Mouse (Mus musculus) stomach, embryonic 15.5 days (tissue): Measurements from ENCODE around the gene Hist2h2aa2. TPM values are rescaled to one million over a fixed set of nuclear protein-coding genes. Genes with fewer than 3 reads are reported as not detected.
"Not testable (repeated sequence)": the region's sequence is repeated elsewhere in the genome, so short reads cannot be mapped to it uniquely, and the experiment has no call there.

Experiments used
- ATAC-seq: fragments of 200-750 bp; cut with Nextera tagmentation; 2 replicates; pipeline ENCODE4 v1.8.0; 2017; ENCODE audit warnings: low read depth, moderate number of reproducible peaks, moderate TSS enrichment; ENCODE audit not compliant: insufficient read depth, low FRiP score
- H3K27ac ChIP-seq: fragments of 300-500 bp; sonication (generic); 2 replicates; pipeline ENCODE4 v1.5.1; 2015; ENCODE audit warnings: mild to moderate bottlenecking, inconsistent platforms
- H3K27me3 ChIP-seq: fragments of 300-500 bp; sonication (generic); replicated peaks from 2 replicates; pipeline ENCODE4 v1.6.1; 2015; ENCODE audit warnings: inconsistent platforms
- H3K36me3 ChIP-seq: fragments of 300-500 bp; sonication (generic); 2 replicates; pipeline ENCODE4 v1.6.1; 2015; ENCODE audit warnings: inconsistent platforms
- H3K4me1 ChIP-seq: fragments of 300-500 bp; sonication (generic); 2 replicates; pipeline ENCODE4 v1.6.1; 2015; ENCODE audit warnings: inconsistent platforms
- H3K4me2 ChIP-seq: fragments of 300-500 bp; sonication (generic); 2 replicates; pipeline ENCODE4 v1.6.1; 2015; ENCODE audit warnings: mild to moderate bottlenecking, inconsistent platforms
- H3K4me3 ChIP-seq: fragments of 300-500 bp; sonication (generic); replicated peaks from 2 replicates; pipeline ENCODE4 v1.5.1; 2015; ENCODE audit warnings: inconsistent platforms
- H3K9ac ChIP-seq: fragments of 300-500 bp; sonication (generic); 2 replicates; pipeline ENCODE4 v1.6.1; 2015; ENCODE audit warnings: inconsistent platforms
- H3K9me3 ChIP-seq: fragments of 300-500 bp; sonication (generic); 2 replicates; pipeline ENCODE4 v1.6.1; 2016; ENCODE audit warnings: inconsistent platforms
- WGBS: fragments of 180-500 bp; shearing (Covaris S2); methylation state at CpG from one replicate; pipeline ENCODE4 v1.1.7; 2015; 5-methylcytosine and 5-hydroxymethylcytosine counted together
- polyA plus RNA-seq: library from polyadenylated mRNA; unstranded; fragments of >200 nt; fragmentation: Nextera tagmentation; extraction: Ambion mirVana; gene quantifications from 2 replicates; pipeline ENCODE4 v1.2.1, GENCODE M21; 2015

Gene Hist2h2aa2
- polyA plus RNA-seq, 1 experiment from 2014 or later: 70.5 TPM

DNA sequence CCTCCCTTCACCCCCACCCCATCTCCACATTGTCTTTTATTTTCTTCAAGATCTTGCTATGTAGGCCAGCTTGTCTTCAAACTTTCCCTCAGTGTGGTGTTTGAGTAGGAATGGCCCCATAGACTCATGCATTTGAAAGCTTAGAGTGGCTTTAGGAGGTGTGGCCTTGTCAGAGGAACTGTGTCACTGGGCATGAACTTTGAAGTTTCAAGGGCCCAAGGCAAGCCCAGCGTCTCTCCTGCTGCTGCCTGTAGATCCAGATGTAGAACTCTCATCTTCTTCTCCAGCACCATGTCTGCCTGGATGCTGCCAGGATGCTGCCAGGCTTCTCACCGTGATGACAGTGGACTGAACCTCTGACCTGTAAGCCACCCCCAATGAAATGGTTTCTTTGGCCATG lies 11.2 kb downstream of the Hist2h2aa2 start:
- no peaks in the 10 kb centered on the region for H3K9me3 ChIP-seq
- ATAC-seq: no peak
- H3K4me3 ChIP-seq: no peak overlapping the region
- no peaks in the 10 kb centered on the region for H3K36me3 ChIP-seq
- no peak overlapping the region for H3K4me2 ChIP-seq
- H3K27me3 ChIP-seq: no peaks in the 10 kb centered on the region
- H3K27ac ChIP-seq: no peak overlapping the region
- no peaks in the 10 kb centered on the region for H3K4me1 ChIP-seq
- H3K9ac ChIP-seq: no peak overlapping the region
- 62% methylated on average over 2 of the region's 2 CpGs for WGBS

GRCm38 (mm10) chr3:96226695-96227648 lies 13.1 kb downstream of the Hist2h2aa2 start:
- Histone ChIP-seq H3K4me3 (no peak overlapping the region), H3K27ac (no peak overlapping the region), H3K4me2 (no peak overlapping the region), H3K27me3 (no peaks in the 10 kb centered on the region), H3K9me3 (no peaks in the 10 kb centered on the region), H3K9ac (no peak overlapping the region), H3K4me1 (no peaks in the 10 kb centered on the region), H3K36me3 (no peaks in the 10 kb centered on the region)
- ATAC-seq: no peak; the same call in 1 of the 2 replicates
- 52% methylated on average over 8 of the region's 8 CpGs for WGBS

DNA sequence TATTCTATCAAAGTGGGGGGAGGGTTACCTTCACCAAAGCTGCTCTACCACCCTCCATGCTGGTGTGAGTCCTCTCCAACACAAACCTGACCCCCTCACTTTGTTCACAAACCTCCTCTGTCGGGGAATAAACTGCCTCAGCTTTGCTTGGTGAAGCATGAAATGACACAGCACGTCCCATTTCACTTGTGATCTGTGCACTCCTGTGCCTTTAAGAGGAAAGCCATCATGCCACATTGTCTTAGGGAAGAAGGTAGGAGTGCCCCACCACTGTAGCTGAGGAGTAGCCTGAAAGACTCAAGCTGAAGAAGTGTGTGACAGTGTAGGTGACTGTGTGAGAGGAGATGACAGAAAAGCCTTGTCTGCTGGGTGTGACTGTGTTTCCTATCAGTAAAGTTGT lies 14.7 kb downstream of the Hist2h2aa2 start:
- Histone ChIP-seq H3K27me3 (no peaks in the 10 kb centered on the region), H3K9ac (no peak overlapping the region), H3K4me1 (no peaks in the 10 kb centered on the region), H3K27ac (no peak overlapping the region), H3K9me3 (no peaks in the 10 kb centered on the region), H3K4me3 (no peak overlapping the region), H3K36me3 (no peaks in the 10 kb centered on the region), H3K4me2 (no peak overlapping the region)
- ATAC-seq: no peak
- WGBS: 52% methylated on average over 2 of the region's 2 CpGs

GRCm38 (mm10) chr3:96222774-96223173 lies 17.3 kb downstream of the Hist2h2aa2 start:
- 87% methylated on average over 4 of the region's 4 CpGs for WGBS
- peaks cover 6% of the 10 kb centered on the region; the same call in 1 of the 2 replicates for H3K4me1 ChIP-seq
- H3K9ac ChIP-seq: no peak overlapping the region
- no peaks in the 10 kb centered on the region for H3K36me3 ChIP-seq
- no peak for ATAC-seq
- H3K4me2 ChIP-seq: peak overlapping the region; percentile 74
- H3K27ac ChIP-seq: no peak overlapping the region
- no peak overlapping the region for H3K4me3 ChIP-seq
- H3K27me3 ChIP-seq: no peaks in the 10 kb centered on the region
- no peaks in the 10 kb centered on the region for H3K9me3 ChIP-seq

- peak overlapping the region; percentile 46; the same call in 1 of the 2 replicates for H3K9ac ChIP-seq
- no peaks in the 10 kb centered on the region for H3K9me3 ChIP-seq
- peaks cover 6% of the 10 kb centered on the region; the same call in 1 of the 2 replicates for H3K4me1 ChIP-seq
- peak overlapping the region; percentile 98 for H3K27ac ChIP-seq
- peak overlapping the region; percentile 64 for H3K4me3 ChIP-seq
- 26% methylated on average over 9 of the region's 9 CpGs for WGBS
- H3K27me3 ChIP-seq: no peaks in the 10 kb centered on the region
- no peak for ATAC-seq
- no peaks in the 10 kb centered on the region for H3K36me3 ChIP-seq
- peak overlapping the region; percentile 74 for H3K4me2 ChIP-seq
These were observed 18.4 kb downstream of the Hist2h2aa2 start for GRCm38 (mm10) chr3:96221640-96222038.

DNA sequence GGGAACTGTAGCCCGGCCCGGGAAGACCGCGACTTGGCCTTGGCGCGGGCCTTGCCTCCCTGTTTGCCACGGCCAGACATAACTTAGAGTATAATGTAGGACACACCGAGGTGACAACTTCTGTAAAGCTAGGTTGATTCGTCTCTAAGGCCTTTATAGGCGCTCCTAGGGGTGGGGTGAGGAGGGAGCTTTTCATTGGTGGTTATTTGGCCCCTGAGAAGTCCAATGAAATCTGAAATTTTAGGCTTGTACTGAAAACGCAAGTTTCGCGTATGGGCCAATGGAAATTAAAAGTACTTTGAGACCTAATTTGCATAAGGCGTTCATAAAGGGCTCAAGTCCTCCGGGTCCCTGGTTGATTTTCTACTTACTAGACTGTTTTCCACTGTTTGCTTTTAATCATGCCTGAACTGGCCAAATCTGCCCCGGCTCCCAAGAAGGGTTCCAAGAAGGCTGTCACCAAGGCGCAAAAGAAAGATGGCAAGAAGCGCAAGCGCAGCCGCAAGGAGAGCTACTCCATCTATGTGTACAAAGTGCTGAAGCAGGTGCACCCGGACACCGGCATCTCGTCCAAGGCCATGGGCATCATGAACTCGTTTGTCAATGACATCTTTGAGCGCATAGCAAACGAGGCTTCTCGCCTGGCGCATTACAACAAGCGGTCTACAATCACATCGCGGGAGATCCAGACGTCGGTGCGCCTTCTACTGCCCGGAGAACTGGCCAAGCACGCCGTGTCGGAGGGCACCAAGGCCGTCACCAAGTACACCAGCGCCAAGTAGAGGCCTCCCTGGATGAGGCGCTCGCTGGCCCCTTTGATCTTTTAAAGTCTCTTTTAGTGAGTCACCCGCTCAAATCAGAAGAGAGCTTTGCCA lies 19.1 kb downstream of the Hist2h2aa2 start, which contains the start of the genes Hist2h2ac and Hist2h2be:
Gene Hist2h2ac, minus strand, starts transcription at position 116 of the 875 bp plus-strand sequence.
Gene Hist2h2be, plus strand, starts transcription at position 355 of the 875 bp plus-strand sequence.
- Histone ChIP-seq H3K36me3 (no peaks in the 10 kb centered on the region), H3K4me2 (peak within 1 kb of the TSS; percentile 74), H3K27me3 (no peaks in the 10 kb centered on the region), H3K4me1 (peaks cover 6% of the 10 kb centered on the region; the same call in 1 of the 2 replicates), H3K4me3 (peak within 1 kb of the TSS; percentile 64), H3K9ac (peak within 1 kb of the TSS; percentile 85), H3K9me3 (no peaks in the 10 kb centered on the region), H3K27ac (peak within 1 kb of the TSS; percentile 98)
- peak; percentile 94 for ATAC-seq
- WGBS: under 1% methylated on average over 43 of the region's 43 CpGs

GRCm38 (mm10) chr3:96220131-96220764 lies 19.8 kb downstream of the Hist2h2aa2 start:
- not testable (repeated sequence) for H3K9me3 ChIP-seq, H3K4me1 ChIP-seq, ATAC-seq, H3K36me3 ChIP-seq, H3K27me3 ChIP-seq
- under 1% methylated on average over 28 of the region's 47 CpGs for WGBS
- peak overlapping the region; percentile 74 for H3K4me2 ChIP-seq
- peak overlapping the region; percentile 64 for H3K4me3 ChIP-seq
- peak overlapping the region; percentile 98 for H3K27ac ChIP-seq
- peak overlapping the region; percentile 85 for H3K9ac ChIP-seq

DNA sequence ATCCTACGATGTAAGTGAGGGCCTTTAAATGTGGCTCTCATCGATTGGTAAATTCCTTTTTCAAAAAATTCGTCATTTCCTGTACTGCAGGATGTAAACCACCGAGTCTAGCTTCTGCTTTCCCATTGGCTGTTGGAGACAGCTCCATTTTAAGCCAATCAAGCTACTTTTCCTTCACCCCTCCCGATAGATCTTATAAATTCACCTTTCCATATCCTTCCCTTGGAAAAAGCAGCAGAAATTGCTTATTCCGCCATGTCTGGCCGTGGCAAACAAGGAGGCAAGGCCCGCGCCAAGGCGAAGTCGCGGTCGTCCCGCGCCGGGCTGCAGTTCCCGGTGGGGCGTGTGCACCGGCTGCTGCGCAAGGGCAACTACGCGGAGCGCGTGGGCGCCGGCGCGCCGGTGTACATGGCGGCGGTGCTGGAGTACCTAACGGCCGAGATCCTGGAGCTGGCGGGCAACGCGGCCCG lies 20.4 kb downstream of the Hist2h2aa2 start, which contains the start of the genes Bola1 and Hist2h2ab:
Gene Bola1, minus strand, starts transcription at position 49 of the 470 bp plus-strand sequence.
Gene Hist2h2ab, plus strand, starts transcription at position 205 of the 470 bp plus-strand sequence.
- H3K4me1 ChIP-seq: peaks cover 6% of the 10 kb centered on the region; the same call in 1 of the 2 replicates
- no peaks in the 10 kb centered on the region for H3K36me3 ChIP-seq
- peak; percentile 75 for ATAC-seq
- peak within 1 kb of the TSS; percentile 85 for H3K9ac ChIP-seq
- WGBS: under 1% methylated on average over 37 of the region's 37 CpGs
- H3K4me2 ChIP-seq: peak within 1 kb of the TSS; percentile 74
- H3K4me3 ChIP-seq: peak within 1 kb of the TSS; percentile 64
- H3K27me3 ChIP-seq: no peaks in the 10 kb centered on the region
- no peaks in the 10 kb centered on the region for H3K9me3 ChIP-seq
- H3K27ac ChIP-seq: peak within 1 kb of the TSS; percentile 98

GRCm38 (mm10) chr3:96219191-96219641 lies 20.9 kb downstream of the Hist2h2aa2 start:
- no peak for ATAC-seq
- WGBS: under 1% methylated on average over 12 of the region's 12 CpGs
- H3K4me3 ChIP-seq: peak overlapping the region; percentile 64

GRCm38 (mm10) chr3:96209242-96209641 lies 30.8 kb downstream of the Hist2h2aa2 start:
- ATAC-seq: 0 out of 2 replicates have a peak, but pooled peaks have one; percentile 27
- Histone ChIP-seq H3K4me2 (no peak overlapping the region), H3K9me3 (no peaks in the 10 kb centered on the region), H3K27me3 (no peaks in the 10 kb centered on the region), H3K36me3 (no peaks in the 10 kb centered on the region), H3K4me3 (no peak overlapping the region), H3K27ac (no peak overlapping the region), H3K4me1 (no peaks in the 10 kb centered on the region), H3K9ac (no peak overlapping the region)
- WGBS: 22% methylated on average over 15 of the region's 15 CpGs

More at GRCm38 (mm10) chr3:96219191-96219641, 20.9 kb downstream of the Hist2h2aa2 start:
- peak overlapping the region; percentile 74 for H3K4me2 ChIP-seq
- no peaks in the 10 kb centered on the region for H3K27me3 ChIP-seq
- H3K36me3 ChIP-seq: no peaks in the 10 kb centered on the region
- peaks cover 6% of the 10 kb centered on the region; the same call in 1 of the 2 replicates for H3K4me1 ChIP-seq
- H3K9ac ChIP-seq: peak overlapping the region; percentile 58
- H3K9me3 ChIP-seq: no peaks in the 10 kb centered on the region
- peak overlapping the region; percentile 98 for H3K27ac ChIP-seq

DNA sequence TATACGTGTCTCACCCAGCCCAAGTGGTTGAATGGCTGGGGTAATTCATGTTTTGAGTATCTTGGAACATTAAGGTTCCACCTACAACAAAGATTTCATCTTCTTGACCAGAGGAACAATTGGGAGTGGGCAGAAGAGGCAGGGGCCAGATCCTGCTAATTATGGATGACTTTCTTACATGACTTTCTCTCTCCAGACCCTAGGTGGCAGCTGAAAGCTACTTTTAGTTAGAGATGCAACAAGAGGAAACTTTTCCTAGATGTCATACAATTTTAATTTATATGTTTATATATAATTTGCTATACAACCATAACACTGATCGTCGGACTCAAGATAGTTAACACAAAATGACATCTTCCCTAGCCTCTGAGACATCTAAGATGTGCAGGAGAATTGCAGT lies 32.3 kb downstream of the Hist2h2aa2 start:
- H3K9me3 ChIP-seq: no peaks in the 10 kb centered on the region
- H3K27ac ChIP-seq: no peak overlapping the region
- H3K36me3 ChIP-seq: no peaks in the 10 kb centered on the region
- ATAC-seq: no peak
- 69% methylated on average over 3 of the region's 3 CpGs for WGBS
- H3K9ac ChIP-seq: no peak overlapping the region
- H3K27me3 ChIP-seq: no peaks in the 10 kb centered on the region
- no peaks in the 10 kb centered on the region for H3K4me1 ChIP-seq
- no peak overlapping the region for H3K4me2 ChIP-seq
- H3K4me3 ChIP-seq: no peak overlapping the region
